Mouse (Mus musculus) testis, adult 2 months (tissue): Measurements from ENCODE around the gene Gtf2ird1.

Source experiments
- CTCF ChIP-seq: fragments of 200-500 bp; IDR thresholded peaks from 2 replicates; pipeline ENCODE4 v1.5.1; 2012; ENCODE audit warnings: low read depth, mild to moderate bottlenecking, inconsistent platforms, low read length, moderate library complexity; ENCODE audit not compliant: control insufficient read depth, insufficient read depth, insufficient replicate concordance
- POLR2A ChIP-seq: fragments of 200-500 bp; IDR thresholded peaks from 2 replicates; pipeline ENCODE4 v1.6.1; 2012; ENCODE audit warnings: low read depth, mild to moderate bottlenecking, inconsistent platforms, low read length, moderate library complexity; ENCODE audit not compliant: control insufficient read depth

DNA sequence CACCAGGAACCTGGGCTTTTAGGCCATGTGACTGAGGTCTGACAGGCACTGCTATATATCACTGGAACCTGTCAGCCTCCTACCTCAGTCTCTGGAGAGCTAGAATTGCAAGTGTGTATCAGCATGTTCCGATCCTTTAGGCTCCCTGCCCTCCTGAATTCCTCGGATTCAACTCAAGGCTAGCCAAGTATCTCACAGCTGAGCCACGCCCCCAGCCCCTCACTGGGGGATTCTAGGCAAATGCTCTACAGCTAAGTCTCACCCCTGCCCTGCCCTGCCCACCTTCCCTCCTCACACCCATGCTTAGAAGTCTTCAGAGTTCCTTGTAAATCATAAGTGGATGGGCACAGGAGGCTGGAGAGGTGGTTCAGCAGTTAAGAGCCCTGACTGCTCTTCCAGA lies 15.4 kb downstream of the Gtf2ird1 start:
- TF ChIP-seq POLR2A, result no peak
- TF ChIP-seq CTCF, result no peak
